Mouse (Mus musculus): ENCODE measurements around the gene Mgll.

Mgll gene

GRCm38 (mm10) chr6:88827395-88828205, 103.4 kb downstream of the Mgll start:
- DNase-seq (ENCODE audit: low read depth, low spot score) = peak; percentile 85

- DNase-seq (ENCODE audit: low read depth, low spot score) = no peak
These were observed 104.2 kb downstream of the Mgll start for GRCm38 (mm10) chr6:88828206-88829009.

- DNase-seq (ENCODE audit: low read depth, low spot score) = no peak
These were observed 105.4 kb downstream of the Mgll start for GRCm38 (mm10) chr6:88829579-88829978.

GRCm38 (mm10) chr6:88830112-88830702, 106.0 kb downstream of the Mgll start:
- DNase-seq (ENCODE audit: low read depth, low spot score) = no peak

GRCm38 (mm10) chr6:88831456-88831855, 107.2 kb downstream of the Mgll start:
- DNase-seq (ENCODE audit: low read depth, low spot score) = peak; percentile 97

GRCm38 (mm10) chr6:88832663-88833062, 108.5 kb downstream of the Mgll start:
- DNase-seq (ENCODE audit: low read depth, low spot score) = no peak

GRCm38 (mm10) chr6:88833340-88834140, 109.3 kb downstream of the Mgll start:
- DNase-seq (ENCODE audit: low read depth, low spot score) = no peak

- DNase-seq (ENCODE audit: low read depth, low spot score) = no peak
These were observed 110.8 kb downstream of the Mgll start for GRCm38 (mm10) chr6:88835047-88835446.

- DNase-seq (ENCODE audit: low read depth, low spot score) = no peak
These were observed 112.1 kb downstream of the Mgll start for GRCm38 (mm10) chr6:88836178-88836819.

GRCm38 (mm10) chr6:88837999-88838398, 113.8 kb downstream of the Mgll start:
- DNase-seq (ENCODE audit: low read depth, low spot score) = no peak

GRCm38 (mm10) chr6:88838613-88839012, 114.4 kb downstream of the Mgll start:
- no peak for DNase-seq (ENCODE audit: low read depth, low spot score)

GRCm38 (mm10) chr6:88839135-88839970, 115.1 kb downstream of the Mgll start:
- DNase-seq (ENCODE audit: low read depth, low spot score) = peak; percentile 67

GRCm38 (mm10) chr6:88840211-88840610, 116.0 kb downstream of the Mgll start:
- no peak for DNase-seq (ENCODE audit: low read depth, low spot score)

- no peak for DNase-seq (ENCODE audit: low read depth, low spot score)
These were observed 116.7 kb downstream of the Mgll start for GRCm38 (mm10) chr6:88840791-88841513.

GRCm38 (mm10) chr6:88841514-88841780, 117.2 kb downstream of the Mgll start:
- DNase-seq (ENCODE audit: low read depth, low spot score) = no peak

GRCm38 (mm10) chr6:88841781-88842689, 117.8 kb downstream of the Mgll start, which contains the start of gene Abtb1:
Gene Abtb1, minus strand, starts transcription at chr6:88841984.
- peak; percentile 99 for DNase-seq (ENCODE audit: low read depth, low spot score)

- peak; percentile 64 for DNase-seq (ENCODE audit: low read depth, low spot score)
These were observed 118.5 kb downstream of the Mgll start for GRCm38 (mm10) chr6:88842731-88843151.

GRCm38 (mm10) chr6:88843241-88843640, 119.0 kb downstream of the Mgll start:
- no peak for DNase-seq (ENCODE audit: low read depth, low spot score)

Data from brain, adult 2 months (tissue).